Mouse (Mus musculus) erythroid progenitor cell, adult 5-6 weeks (primary cell): ENCODE data around the gene Hephl1. TPM values are rescaled to one million over a fixed set of nuclear protein-coding genes. Genes with fewer than 3 reads are reported as not detected.

Source experiments
- ATAC-seq: replicated peaks from 2 replicates; pipeline ENCODE4 v1.8.0; 2016; ENCODE audit warnings: moderate number of reproducible peaks, mild to moderate bottlenecking, moderate TSS enrichment, inconsistent platforms; ENCODE audit not compliant: poor library complexity, low FRiP score, severe bottlenecking
- total RNA-seq, 2 experiments: library from RNA; stranded (forward) in 1 of 2; stranded (reverse) in 1 of 2; fragments of 150-400 nt in 1 of 2; fragments of 186-747, 209-891 nt in 1 of 2; gene quantifications; 2 replicates each; pipeline versions ENCODE4 v1.2.3 to v1.2.4; 2015 to 2017; ENCODE audit warnings: low replicate concordance in 2 of 2

Hephl1 gene
- total RNA-seq, 2 experiments from 2014 or later, result not detected

DNA sequence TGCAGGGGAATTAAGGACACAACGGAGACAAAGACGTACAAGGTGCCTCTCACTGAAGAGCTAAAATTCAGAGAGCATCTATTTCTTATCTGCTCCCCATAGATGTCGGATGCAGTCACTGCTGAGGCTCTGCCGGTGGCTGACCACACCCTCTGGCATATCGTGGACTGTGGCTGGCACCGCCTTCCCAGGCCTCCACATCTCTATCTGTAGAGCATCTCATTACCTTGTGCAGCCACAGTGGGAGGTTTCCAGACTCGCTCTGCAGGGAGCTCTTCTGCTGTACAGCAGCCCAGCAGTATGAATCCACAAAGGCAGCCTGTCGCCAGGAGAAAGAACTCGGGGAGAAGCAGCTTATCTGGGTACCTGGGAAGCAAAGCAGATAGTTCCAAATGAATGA lies 90.8 kb downstream of the Hephl1 start:
- no peak for ATAC-seq

DNA sequence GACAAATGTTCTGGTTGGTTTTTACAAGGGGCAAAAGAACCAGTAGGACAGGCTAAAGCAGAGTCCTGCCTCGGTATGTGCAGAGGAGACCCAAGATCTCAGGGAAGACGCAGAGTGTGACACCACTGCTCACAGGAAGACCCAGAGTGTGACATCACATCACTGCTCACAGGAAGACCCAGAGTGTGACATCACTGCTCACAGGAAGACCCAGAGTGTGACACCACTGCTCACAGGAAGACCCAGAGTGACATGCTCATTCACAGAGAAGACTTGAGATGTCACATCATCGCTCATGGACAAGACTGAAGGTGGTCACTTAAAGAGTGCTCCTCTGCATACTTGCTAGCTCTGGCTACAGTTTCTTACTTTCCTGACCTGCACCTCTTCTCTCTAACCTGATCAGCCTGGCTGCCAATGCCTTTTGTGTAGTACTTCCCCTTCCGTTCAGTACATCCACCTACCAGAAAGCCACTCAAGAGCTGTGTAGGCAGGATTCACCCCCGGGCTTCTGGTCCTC lies 91.3 kb downstream of the Hephl1 start:
- no peak for ATAC-seq

DNA sequence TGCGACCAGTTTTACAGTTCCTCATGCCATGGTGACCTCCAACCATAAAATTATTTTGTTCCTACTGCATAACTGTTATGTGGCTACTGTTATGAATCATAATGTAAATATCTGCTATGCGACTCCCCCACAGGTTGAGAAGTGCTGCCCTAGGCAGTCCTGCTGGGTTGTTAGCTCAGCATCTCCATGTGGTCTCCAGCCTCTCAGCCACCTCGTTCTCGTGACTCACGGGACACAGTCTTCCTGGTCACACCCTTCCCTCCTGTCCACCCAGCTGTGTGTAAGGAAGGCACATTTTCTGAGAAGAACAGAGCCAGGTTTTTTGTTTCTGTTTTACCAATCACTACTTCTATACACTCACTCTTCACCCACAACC lies 93.2 kb downstream of the Hephl1 start:
- ATAC-seq, result no peak

DNA sequence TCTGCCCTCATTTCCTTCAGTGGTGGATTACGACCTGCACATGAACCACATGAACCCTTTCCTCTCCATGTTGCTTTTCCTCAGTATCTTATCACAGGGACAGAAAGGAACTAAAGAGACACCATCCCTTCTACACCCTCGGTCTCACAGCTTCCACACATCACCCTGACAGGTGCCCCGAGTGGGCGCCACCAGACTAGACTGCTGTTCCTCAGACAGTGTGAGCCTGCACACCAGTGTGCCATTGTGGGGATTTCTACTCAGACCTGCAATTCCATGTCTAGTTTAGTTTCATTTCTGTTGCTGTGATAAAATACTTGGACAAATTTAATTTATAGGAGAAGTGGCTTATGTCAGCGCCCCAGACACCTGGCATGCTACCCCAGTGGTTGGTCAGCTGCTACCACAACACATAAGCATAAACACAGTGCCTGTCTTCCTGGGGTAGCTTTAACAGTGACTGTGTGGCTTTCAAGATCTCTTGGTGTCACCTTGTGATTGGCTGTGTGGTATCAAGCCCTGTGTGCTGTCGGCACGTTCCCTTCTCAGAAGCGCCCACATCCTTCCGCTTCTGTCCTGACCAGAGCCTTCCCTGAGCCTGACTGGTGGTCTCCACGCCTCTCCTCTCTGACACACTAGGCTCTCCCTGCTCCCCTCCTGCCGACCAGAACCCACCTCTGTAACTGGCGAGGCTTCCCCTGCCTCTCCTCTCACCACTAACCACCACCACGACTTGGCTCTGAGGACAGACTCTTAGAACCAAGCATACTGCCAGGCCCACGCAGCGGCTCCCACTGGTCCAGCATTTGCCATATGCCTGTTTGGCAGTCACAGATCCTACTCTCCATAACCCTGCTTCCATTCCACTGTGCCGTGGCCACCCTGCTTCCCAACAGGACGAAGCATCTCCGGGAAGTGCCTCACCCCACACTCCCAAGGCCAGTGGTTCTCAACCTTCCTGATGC lies 93.8 kb downstream of the Hephl1 start:
- ATAC-seq, result no peak

DNA sequence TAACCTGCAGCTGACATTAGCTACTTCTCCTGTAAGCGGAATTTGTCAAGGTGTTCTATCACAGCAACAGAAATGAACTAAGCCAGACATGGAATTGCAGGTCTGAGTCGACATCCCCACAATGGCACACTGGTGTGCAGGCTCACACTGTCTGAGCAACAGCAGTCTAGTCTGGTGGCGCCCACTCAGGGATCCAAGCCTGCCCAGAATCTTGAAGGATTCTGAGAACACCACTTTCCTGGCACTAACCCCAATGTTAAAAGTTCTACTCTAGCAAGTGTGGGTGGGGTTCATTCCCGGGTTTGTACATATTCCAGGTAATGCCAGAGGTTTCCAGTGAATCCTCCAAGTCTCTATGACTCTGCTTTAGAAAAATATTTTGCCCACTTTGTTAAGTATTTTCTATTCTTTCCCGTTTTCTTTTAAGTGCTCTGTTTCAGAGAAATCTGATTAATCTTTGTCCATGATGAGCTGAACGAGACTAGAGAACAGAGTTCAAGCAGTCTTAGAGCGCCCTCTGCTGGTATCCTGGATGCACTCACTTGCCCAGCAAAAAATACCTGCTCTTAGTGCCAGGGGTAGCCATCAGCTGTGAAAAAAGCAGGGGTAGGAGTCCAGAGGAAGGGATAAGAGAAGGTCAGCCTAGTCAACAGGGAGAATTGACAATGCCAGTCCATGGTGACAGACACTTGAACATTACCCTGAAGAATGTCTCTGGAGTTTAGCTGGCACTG lies 96.5 kb downstream of the Hephl1 start:
- ATAC-seq, result 0 out of 2 replicates have a peak, but pooled peaks have one; percentile 44

DNA sequence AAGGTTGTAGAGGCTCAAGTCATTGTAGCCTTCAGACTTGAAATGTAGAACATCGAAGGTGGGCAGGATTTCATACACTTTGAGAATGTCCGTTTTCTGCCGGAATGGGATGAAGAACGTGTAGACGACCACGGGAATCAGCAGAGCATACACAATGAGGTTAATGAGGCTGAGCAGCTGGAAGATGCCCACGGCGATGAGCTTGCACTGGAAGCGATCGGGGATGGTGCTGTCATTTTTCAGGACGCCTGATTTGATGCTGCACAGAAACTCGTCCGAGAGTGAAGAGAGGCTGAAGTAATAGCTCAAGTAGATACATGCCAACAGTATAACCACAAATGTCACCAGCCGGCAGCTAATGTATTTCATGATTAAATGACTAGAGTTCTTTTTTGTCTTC lies 104.3 kb downstream of the Hephl1 start:
- ATAC-seq, result no peak

DNA sequence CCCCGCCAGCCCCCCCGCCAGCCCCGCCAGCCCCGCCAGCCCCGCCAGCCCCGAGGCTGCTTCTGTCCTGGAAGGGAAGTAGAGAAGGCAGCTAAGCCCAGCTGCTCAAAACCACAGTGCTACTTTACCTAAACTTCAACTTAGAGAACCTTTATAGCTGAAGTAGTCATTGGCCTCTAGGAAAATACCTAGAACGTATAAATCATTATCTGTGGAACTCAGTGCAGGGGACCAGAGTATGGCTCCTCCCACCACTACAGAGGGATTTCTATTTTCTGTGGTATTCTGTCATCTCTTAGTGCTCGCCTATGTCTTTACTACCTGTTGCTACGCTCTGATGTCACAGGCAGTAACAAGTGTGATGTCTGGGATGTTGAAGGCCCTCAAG lies 107.6 kb downstream of the Hephl1 start:
- no peak for ATAC-seq

DNA sequence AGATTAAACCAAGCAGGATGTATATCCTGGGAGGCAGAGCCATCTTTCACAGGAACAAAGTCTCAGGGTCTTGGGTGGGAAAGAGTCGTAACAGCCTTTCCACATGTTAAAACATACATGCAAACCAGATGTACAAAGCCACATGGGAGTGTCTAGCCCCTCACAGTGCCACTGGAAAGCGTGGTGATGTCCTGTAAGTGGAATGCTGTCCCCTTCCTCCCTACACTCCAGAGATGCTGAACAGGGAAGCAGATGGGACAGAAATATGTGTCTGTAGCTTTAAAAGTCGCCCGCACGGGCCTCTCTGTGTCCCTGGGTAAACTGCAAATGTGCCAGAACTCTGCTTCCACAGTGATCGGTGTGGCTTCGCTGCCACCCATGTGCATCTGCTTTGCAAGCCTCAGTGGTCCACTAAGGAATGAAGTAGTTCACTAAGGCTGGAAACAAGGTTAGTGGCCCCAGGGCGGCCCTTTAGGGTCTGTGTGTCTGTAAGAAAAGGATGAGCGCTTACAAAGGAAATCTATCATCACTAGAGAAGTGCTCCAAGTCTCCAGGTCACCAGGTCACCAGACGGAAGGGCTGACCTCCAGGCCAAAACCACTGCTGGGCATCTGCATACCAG lies 108.1 kb downstream of the Hephl1 start:
- no peak for ATAC-seq

DNA sequence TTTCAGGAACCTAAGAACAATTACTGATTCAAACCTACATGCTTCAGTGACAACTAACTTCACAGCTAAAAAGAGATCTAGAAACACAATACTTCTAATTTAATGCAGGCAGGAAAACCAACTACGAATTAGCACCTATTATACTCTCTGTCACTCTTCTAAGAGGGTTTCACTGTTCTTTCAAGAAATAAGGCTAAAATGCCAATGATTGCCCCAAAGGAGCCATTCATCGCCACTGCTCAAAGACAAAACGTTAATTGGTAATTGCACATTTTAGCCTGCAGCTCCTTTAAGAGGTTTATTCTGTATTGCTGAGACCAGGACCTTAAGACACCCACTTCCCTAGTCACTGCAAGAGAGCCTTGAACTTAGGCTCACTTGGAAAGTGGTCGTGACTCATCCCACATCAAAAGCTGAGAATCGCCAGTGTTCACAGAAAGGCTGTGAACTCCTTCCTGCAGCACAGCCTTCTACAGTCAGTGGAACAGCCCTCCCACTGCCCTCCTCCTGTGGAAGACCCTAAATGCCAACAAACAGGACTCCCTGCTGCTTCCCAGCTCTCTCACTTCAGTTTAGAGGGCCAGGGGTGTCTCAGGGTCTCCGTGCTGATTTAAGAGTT lies 108.8 kb downstream of the Hephl1 start:
- ATAC-seq, result no peak

Other genes with a start within 250 kb of the Hephl1 start
- 2.5 TPM in 1 of 2 replicates, not detected in the other for gene Izumo1r, start 208.2 kb downstream of the Hephl1 start, total RNA-seq (2015; ENCODE audit: low replicate concordance)
- gene Izumo1r, start 208.2 kb downstream of the Hephl1 start, total RNA-seq (2017; ENCODE audit: low replicate concordance), result 7.1 TPM in 1 of 2 replicates, not detected in the other
- 6.3 TPM in 1 of 2 replicates, not detected in the other for gene Panx1, start 66.6 kb downstream of the Hephl1 start, total RNA-seq (2015; ENCODE audit: low replicate concordance)
- 1.4 and 2.0 TPM in 2 replicates for gene Panx1, start 66.6 kb downstream of the Hephl1 start, total RNA-seq (2017; ENCODE audit: low replicate concordance)
- gene Vstm5, start 126.9 kb upstream of the Hephl1 start, total RNA-seq (2015; ENCODE audit: low replicate concordance), result not detected in 2 replicates
- gene Vstm5, start 126.9 kb upstream of the Hephl1 start, total RNA-seq (2017; ENCODE audit: low replicate concordance), result not detected in 2 replicates
- gene Med17, start 167.8 kb upstream of the Hephl1 start, total RNA-seq (2015; ENCODE audit: low replicate concordance), result 12.6 and 14.4 TPM in 2 replicates
- gene Med17, start 167.8 kb upstream of the Hephl1 start, total RNA-seq (2017; ENCODE audit: low replicate concordance), result 12.9 and 16.0 TPM in 2 replicates
- 113 and 124 TPM in 2 replicates for gene Taf1d, start 194.1 kb upstream of the Hephl1 start, total RNA-seq (2015; ENCODE audit: low replicate concordance)
- 307 and 435 TPM in 2 replicates for gene Taf1d, start 194.1 kb upstream of the Hephl1 start, total RNA-seq (2017; ENCODE audit: low replicate concordance)
- gene 4931406C07Rik, start 194.3 kb upstream of the Hephl1 start, total RNA-seq (2015; ENCODE audit: low replicate concordance), result 2.1 and 7.2 TPM in 2 replicates
- gene 4931406C07Rik, start 194.3 kb upstream of the Hephl1 start, total RNA-seq (2017; ENCODE audit: low replicate concordance), result 0.26 and 1.5 TPM in 2 replicates
- gene Cep295, start 245.7 kb upstream of the Hephl1 start, total RNA-seq (2015; ENCODE audit: low replicate concordance), result 159 and 231 TPM in 2 replicates
- gene Cep295, start 245.7 kb upstream of the Hephl1 start, total RNA-seq (2017; ENCODE audit: low replicate concordance), result 203 and 210 TPM in 2 replicates